Mouse (Mus musculus) CH12.LX (cell line): ENCODE data around the gene Cc2d2a.

Experiments used
- CHD1 ChIP-seq: IDR thresholded peaks from 2 replicates; pipeline ENCODE4 v1.6.1; 2012; ENCODE audit warnings: low read depth, low read length, improper control_type of control experiment, inconsistent platforms
- CTCF ChIP-seq, 2 experiments: IDR thresholded peaks in 1 of 2; conservative IDR thresholded peaks in 1 of 2; 2 replicates each; pipeline ENCODE4 v1.5.1; 2011 to 2012; ENCODE audit warnings: low read depth in 2 of 2, low read length in 2 of 2, improper control_type of control experiment in 1 of 2, inconsistent platforms in 1 of 2, mild to moderate bottlenecking in 1 of 2, moderate library complexity in 1 of 2
- EP300 ChIP-seq: IDR thresholded peaks from 2 replicates; pipeline ENCODE4 v1.6.1; 2011; ENCODE audit warnings: low read length, improper control_type of control experiment
- JUND ChIP-seq: conservative IDR thresholded peaks from 2 replicates; pipeline ENCODE4 v1.6.1; 2011; ENCODE audit warnings: low read depth, low read length, improper control_type of control experiment
- MAZ ChIP-seq: IDR thresholded peaks from 2 replicates; pipeline ENCODE4 v1.6.1; 2012; ENCODE audit warnings: low read depth, mild to moderate bottlenecking, inconsistent platforms, low read length, improper control_type of control experiment, moderate library complexity
- NRF1 ChIP-seq: IDR thresholded peaks from 2 replicates; pipeline ENCODE4 v1.6.1; 2014; ENCODE audit warnings: low read depth, mild to moderate bottlenecking, inconsistent platforms, low read length, improper control_type of control experiment, moderate library complexity
- POLR2A ChIP-seq: IDR thresholded peaks from 2 replicates; pipeline ENCODE4 v1.6.1; 2011; ENCODE audit warnings: low read depth, mild to moderate bottlenecking, improper control_type of control experiment, low read length
- POLR2AphosphoS2 ChIP-seq: IDR thresholded peaks from 2 replicates; pipeline ENCODE4 v1.6.1; 2011; ENCODE audit warnings: low read depth, low read length, improper control_type of control experiment
- SMC3 ChIP-seq: IDR thresholded peaks from 2 replicates; pipeline ENCODE4 v1.6.1; 2011; ENCODE audit warnings: low read depth, low read length, improper control_type of control experiment
- USF1 ChIP-seq: IDR thresholded peaks from 2 replicates; pipeline ENCODE4 v1.6.1; 2014; ENCODE audit warnings: low read depth, mild to moderate bottlenecking, inconsistent platforms, low read length, improper control_type of control experiment
- ZC3H11A ChIP-seq: IDR thresholded peaks from 2 replicates; pipeline ENCODE4 v1.6.1; 2012; ENCODE audit warnings: low read depth, mild to moderate bottlenecking, inconsistent platforms, low read length, improper control_type of control experiment
- ZNF384 ChIP-seq: IDR thresholded peaks from 2 replicates; pipeline ENCODE4 v1.6.1; 2012; ENCODE audit warnings: low read depth, low read length, improper control_type of control experiment, inconsistent platforms

DNA sequence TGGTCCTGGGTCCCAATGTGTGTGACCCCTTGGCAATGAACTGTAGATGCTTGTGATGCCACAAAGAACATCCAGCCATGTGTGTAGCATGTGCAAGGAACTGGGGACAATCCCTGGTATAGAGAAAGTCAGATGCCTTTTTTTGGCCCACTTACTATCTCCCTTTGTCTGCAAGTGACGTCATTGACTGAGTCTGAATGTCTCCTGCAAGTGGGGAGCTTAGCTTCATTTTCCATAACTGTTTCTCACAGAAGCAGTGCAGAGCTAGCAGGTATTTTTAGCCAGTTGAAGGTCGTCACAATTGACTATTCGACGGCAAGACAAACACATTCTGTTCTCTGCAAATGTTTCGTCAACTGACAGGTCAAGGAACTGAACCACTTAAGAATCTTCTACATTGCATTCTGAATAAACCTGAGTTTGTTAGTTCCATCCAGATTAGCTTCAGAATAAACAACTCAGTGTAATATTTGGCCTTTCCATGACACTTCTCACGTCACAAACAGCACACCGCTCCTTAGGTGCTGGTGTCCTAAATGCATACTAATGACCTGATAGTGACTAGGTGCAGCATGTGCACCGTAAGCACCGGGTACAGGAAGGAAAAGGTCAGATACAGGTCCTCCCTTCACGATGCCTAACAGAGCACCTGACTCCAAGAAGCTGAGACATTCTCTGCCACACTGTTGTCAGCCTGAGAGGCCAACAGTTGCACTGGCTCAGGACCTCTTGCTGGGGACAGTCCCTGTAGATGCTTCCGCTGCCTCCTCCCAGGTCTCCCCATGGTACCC is 66.4 kb downstream of the Cc2d2a start:
- no peak for TF ChIP-seq EP300
- no peak for TF ChIP-seq USF1
- TF ChIP-seq CTCF (conservative IDR thresholded peaks at IDR 0.05 in 1 of 2, IDR thresholded peaks at IDR 0.05 in 1 of 2; ENCODE audit: low read depth in 2 of 2, low read length in 2 of 2), result no peak
- TF ChIP-seq CHD1, result no peak
- no peak for TF ChIP-seq JUND
- TF ChIP-seq MAZ, result no peak
- no peak for TF ChIP-seq ZC3H11A
- no peak for TF ChIP-seq POLR2A
- no peak for TF ChIP-seq SMC3
- no peak for TF ChIP-seq POLR2AphosphoS2
- no peak for TF ChIP-seq NRF1
- TF ChIP-seq ZNF384, result no peak
